Mouse (Mus musculus) spleen, adult 2 months (tissue): ENCODE measurements around the gene Nt5e.

Source experiments
- CTCF ChIP-seq: fragments of 200-500 bp; IDR thresholded peaks from 2 replicates; pipeline ENCODE4 v1.5.1; 2011; ENCODE audit warnings: mild to moderate bottlenecking, inconsistent platforms; ENCODE audit not compliant: insufficient read depth, insufficient read length, insufficient replicate concordance; ENCODE audit errors: extremely low read depth
- POLR2A ChIP-seq: fragments of 200-500 bp; IDR thresholded peaks from 2 replicates; pipeline ENCODE4 v1.6.1; 2011; ENCODE audit warnings: low read depth, low read length, inconsistent platforms

DNA sequence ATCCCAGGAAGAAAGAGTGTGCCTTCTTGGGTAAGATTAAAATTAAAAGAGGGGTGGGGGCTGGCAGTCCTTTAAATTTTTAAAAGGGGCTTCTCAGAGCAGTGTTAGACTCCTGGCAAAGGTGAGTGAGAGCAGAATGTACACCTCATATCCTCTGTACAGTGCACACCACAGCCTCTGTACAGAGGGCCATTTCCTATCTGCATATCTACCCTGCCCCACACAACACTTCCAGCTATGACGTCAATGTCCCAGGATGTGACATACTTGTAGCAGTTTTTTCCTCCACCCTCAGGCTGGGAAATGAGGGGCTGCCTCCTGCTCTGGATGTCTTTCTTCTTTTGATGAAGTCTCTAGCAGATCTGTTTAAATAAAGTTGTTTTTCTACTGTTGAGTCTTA is 17.9 kb upstream of the Nt5e start:
- TF ChIP-seq CTCF (no peak), POLR2A (no peak)
